Mouse (Mus musculus) heart, embryonic 14.5 days (tissue): ENCODE data around the gene Pi16. TPM values are rescaled to one million over a fixed set of nuclear protein-coding genes. Genes with fewer than 3 reads are reported as not detected.

Experiments used
- polyA plus RNA-seq: library from polyadenylated mRNA; unstranded; fragments of >200 nt; fragmentation: Nextera tagmentation; extraction: Ambion mirVana; gene quantifications from 2 replicates; pipeline ENCODE4 v1.2.1, GENCODE M21; 2014

Gene Pi16
- polyA plus RNA-seq, 1 experiment from 2014 or later, result 1.1 TPM

Other genes starting within 250 kb of the Pi16 start
- gene Cdkn1a, start 226.7 kb upstream of the Pi16 start, polyA plus RNA-seq, result 51.7 and 57.7 TPM in 2 replicates
- gene Rab44, start 203.5 kb upstream of the Pi16 start, polyA plus RNA-seq, result 0.23 and 0.36 TPM in 2 replicates
- gene Cpne5, start 79.5 kb upstream of the Pi16 start, polyA plus RNA-seq, result 21.4 and 28.8 TPM in 2 replicates
- 98.2 and 106 TPM in 2 replicates for gene Ppil1, start 53.5 kb upstream of the Pi16 start, polyA plus RNA-seq
- 106 and 112 TPM in 2 replicates for gene BC004004, start 48.9 kb upstream of the Pi16 start, polyA plus RNA-seq
- gene Mtch1, start 30.3 kb downstream of the Pi16 start, polyA plus RNA-seq, result 342 and 368 TPM in 2 replicates
- 2.4 and 2.8 TPM in 2 replicates for gene Fgd2, start 43.2 kb downstream of the Pi16 start, polyA plus RNA-seq
- 14.1 and 16.5 TPM in 2 replicates for gene Pim1, start 173.1 kb downstream of the Pi16 start, polyA plus RNA-seq
- not detected in 2 replicates for gene Gm17657, start 232.0 kb downstream of the Pi16 start, polyA plus RNA-seq
- gene Tbc1d22b, start 232.1 kb downstream of the Pi16 start, polyA plus RNA-seq, result 8.1 and 10.2 TPM in 2 replicates
- gene Tmem217, start 234.7 kb downstream of the Pi16 start, polyA plus RNA-seq, result 0.41 TPM in 1 of 2 replicates, not detected in the other